Mouse (Mus musculus): ENCODE data around the gene Pex11a.

- no peak for TF ChIP-seq POLR2A (IDR thresholded peaks at IDR 0.05; ENCODE audit: low read depth, low read length)
- no peak for TF ChIP-seq CTCF (conservative IDR thresholded peaks at IDR 0.05 in 1 of 2, IDR thresholded peaks at IDR 0.05 in 1 of 2; ENCODE audit: low read depth in 2 of 2, low read length in 2 of 2)
- TF ChIP-seq ZC3H11A (IDR thresholded peaks at IDR 0.05; ENCODE audit: low read depth, low read length), result no peak
Measured at GRCm38 (mm10) chr7:79736511-79736910, 6.4 kb downstream of the Pex11a start.

All from CH12.LX (cell line).